Mouse (Mus musculus): ENCODE measurements around the gene Lrtm2. TPM values are rescaled to one million over a fixed set of nuclear protein-coding genes. Genes with fewer than 3 reads are reported as not detected.

The Lrtm2 gene
- polyA plus RNA-seq (2014; fragmentation: Illumina TruSeq; extraction: RNeasy Lipid Tissue Mini Kit (QIAGEN cat#74804); ENCODE audit: insufficient read depth, low read depth, low replicate concordance): 5.6 TPM

DNA sequence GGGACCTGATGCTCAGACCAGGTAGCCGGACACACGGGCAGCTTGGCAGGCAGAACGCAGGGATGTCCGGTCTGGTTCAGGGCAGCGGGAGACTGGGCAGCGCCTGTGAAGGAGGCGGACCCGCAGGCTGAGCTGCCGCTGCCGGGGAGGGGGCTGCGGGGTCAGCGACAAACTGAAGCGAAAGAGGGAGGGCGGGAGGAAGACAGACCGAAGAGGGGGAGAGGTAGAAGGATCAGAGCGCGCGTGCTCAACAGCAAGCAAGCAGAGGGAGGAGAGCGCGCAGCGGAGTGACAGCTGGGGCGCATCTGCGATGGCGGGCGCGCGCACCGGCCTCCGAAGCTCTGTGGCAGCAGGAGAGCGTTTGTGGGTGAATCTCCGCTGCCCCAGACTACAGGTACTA lies at the start of gene Lrtm2:
TSS of gene Lrtm2 (minus strand) at position 261 of the 400 bp plus-strand sequence.

Other genes with a start within 250 kb of the Lrtm2 start
- gene Dcp1b, start 155.5 kb downstream of the Lrtm2 start, polyA plus RNA-seq (2014; fragmentation: Illumina TruSeq; extraction: RNeasy Lipid Tissue Mini Kit (QIAGEN cat#74804); ENCODE audit: insufficient read depth, low read depth, low replicate concordance): 4.2 TPM
- 4.2 TPM for gene Cacna1c, start 134.3 kb downstream of the Lrtm2 start, polyA plus RNA-seq (2014; fragmentation: Illumina TruSeq; extraction: RNeasy Lipid Tissue Mini Kit (QIAGEN cat#74804); ENCODE audit: insufficient read depth, low read depth, low replicate concordance)
- gene Cacna2d4, start 94.2 kb downstream of the Lrtm2 start, polyA plus RNA-seq (2014; fragmentation: Illumina TruSeq; extraction: RNeasy Lipid Tissue Mini Kit (QIAGEN cat#74804); ENCODE audit: insufficient read depth, low read depth, low replicate concordance): 4.8 TPM
- 49.5 TPM for gene Adipor2, start 86.9 kb upstream of the Lrtm2 start, polyA plus RNA-seq (2014; fragmentation: Illumina TruSeq; extraction: RNeasy Lipid Tissue Mini Kit (QIAGEN cat#74804); ENCODE audit: insufficient read depth, low read depth, low replicate concordance)
- 14.3 TPM for gene Fbxl14, start 148.9 kb upstream of the Lrtm2 start, polyA plus RNA-seq (2014; fragmentation: Illumina TruSeq; extraction: RNeasy Lipid Tissue Mini Kit (QIAGEN cat#74804); ENCODE audit: insufficient read depth, low read depth, low replicate concordance)
- gene Wnt5b, start 213.6 kb upstream of the Lrtm2 start, polyA plus RNA-seq (2014; fragmentation: Illumina TruSeq; extraction: RNeasy Lipid Tissue Mini Kit (QIAGEN cat#74804); ENCODE audit: insufficient read depth, low read depth, low replicate concordance): 2.0 TPM

Measured in lung, adult 10 weeks (tissue).